Comparison of ENCODE assay signal across 16 mouse cellular contexts in the genomic region with DNA sequence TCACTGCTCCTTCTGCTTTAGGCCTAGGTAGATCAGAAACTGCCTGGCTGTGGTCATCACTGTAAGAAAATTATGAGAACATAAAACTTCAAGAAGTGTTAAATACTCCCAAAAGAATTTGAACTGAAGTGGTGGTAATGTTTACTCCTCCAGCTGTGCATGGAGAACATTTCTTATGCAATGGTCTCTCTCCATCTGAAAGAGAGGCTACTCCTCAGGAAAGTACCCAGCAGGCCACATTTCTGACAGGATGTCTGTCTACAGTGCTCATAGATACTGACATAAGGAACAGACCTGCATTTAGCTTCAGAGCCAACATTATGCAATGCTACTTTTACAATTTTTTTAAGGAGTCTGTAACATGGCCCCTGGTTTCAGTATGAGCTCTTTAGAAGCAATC.
"Had no signal": no experiment of that assay in that cellular context is flagged by ENCODE, and none has a peak within 500 bp of the region (broad histone marks: within the 10 kb centered on the region; RNA-seq: fewer than 3 reads in every experiment).

No protein-coding gene starts in this region.

- H3K9me3 ChIP-seq: neural tube, embryonic 13.5 days; neural tube, embryonic 15.5 days; stomach, embryonic 15.5 days had no signal

- H3K4me1 ChIP-seq: neural tube, embryonic 13.5 days; neural tube, embryonic 15.5 days; stomach, embryonic 15.5 days had no signal

- H3K27me3 ChIP-seq: neural tube, embryonic 13.5 days; neural tube, embryonic 15.5 days; stomach, embryonic 15.5 days had no signal

- H3K4me3 ChIP-seq: neural tube, embryonic 13.5 days; neural tube, embryonic 15.5 days; stomach, embryonic 15.5 days had no signal

- H3K36me3 ChIP-seq: neural tube, embryonic 13.5 days; neural tube, embryonic 15.5 days; stomach, embryonic 15.5 days had no signal

- H3K4me2 ChIP-seq: neural tube, embryonic 13.5 days; neural tube, embryonic 15.5 days; stomach, embryonic 15.5 days had no signal

- H3K27ac ChIP-seq: neural tube, embryonic 13.5 days; neural tube, embryonic 15.5 days; stomach, embryonic 15.5 days; stomach, postnatal 0 days had no signal

- DNase-seq: retina, postnatal 1 day; right cerebral cortex, adult 18-20 months; right cerebral cortex, postnatal 14 days; right cerebral cortex, postnatal 25 days; right cerebral cortex, postnatal 4 days; spleen, adult 18-20 months; thymus, adult 18-20 months; thymus, adult 2 months; thymus, postnatal 14 days; thymus, postnatal 25 days; thymus, postnatal 36 days; thymus, postnatal 4 days had no signal

- H3K9ac ChIP-seq: neural tube, embryonic 13.5 days; neural tube, embryonic 15.5 days; stomach, embryonic 15.5 days had no signal
